Mouse (Mus musculus): Measurements from ENCODE around the gene Brd7.
A peak's percentile ranks its signal among the peaks of the same experiment; 100 is the strongest.

Brd7 gene

DNA sequence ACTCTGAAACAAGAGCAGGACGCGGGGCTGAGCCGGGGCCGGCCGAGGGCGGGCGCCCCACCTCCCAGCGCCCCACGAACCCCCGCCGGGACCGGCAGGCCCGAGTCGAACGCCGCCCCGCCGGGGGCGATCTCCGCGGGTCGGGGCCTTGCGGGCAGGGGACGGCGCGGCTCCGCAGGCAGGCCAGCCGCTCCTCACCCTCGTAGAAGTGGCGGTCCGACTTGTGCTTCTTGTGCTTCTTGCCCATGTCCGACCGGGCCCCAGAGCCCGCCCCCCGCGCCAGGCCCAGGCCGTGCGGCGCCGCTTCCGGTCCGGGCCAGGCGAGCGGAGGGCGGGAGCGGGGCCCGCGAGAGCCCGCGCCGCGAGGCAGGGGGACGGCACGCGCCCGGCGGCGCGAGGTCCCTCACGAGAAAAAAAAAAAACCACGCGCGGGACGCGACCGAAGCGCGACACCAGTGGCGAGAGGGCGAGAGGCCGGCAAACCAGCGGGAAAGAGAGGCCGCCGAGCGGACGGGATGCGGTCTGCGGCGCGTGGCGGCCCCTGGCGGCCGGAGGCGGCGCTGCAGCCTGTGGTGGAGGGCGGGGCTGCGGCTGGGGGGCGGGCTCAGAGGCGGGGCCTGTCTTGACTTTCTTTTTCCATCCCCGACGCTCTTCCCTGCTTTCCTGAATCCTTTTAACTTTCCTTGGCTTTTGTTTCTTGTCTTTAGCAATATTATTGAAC is at the start of gene Brd7:
Gene Brd7 (minus strand): TSS at position 487 of the 721 bp plus-strand sequence.
- DNase-seq (ENCODE audit: low spot score in 2 of 2), result peak; percentile 75 to 76

DNA sequence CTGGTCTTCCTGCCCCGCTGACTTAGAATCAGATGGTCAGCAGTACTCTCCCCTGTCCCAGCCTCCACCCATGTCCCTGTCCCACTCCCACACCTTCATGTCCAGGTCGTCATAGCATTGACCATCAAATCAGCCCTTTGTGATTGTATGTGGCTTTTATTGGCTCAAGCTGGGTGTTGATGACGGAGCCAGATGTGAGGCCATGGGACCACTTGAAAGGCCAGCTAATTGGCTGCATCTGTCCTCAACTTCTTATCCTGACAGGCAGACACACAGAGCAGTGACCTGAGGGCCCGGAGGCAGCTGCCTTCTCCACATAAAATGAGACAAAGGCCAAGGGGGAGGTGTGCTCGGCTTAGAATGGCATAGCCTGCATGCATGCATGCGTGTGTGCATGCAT is 49.5 kb upstream of the Brd7 start:
- no peak for DNase-seq (ENCODE audit: low spot score in 2 of 2)

GRCm38 (mm10) chr8:88409401-88409940 is 47.5 kb upstream of the Brd7 start:
- no peak for DNase-seq (ENCODE audit: low spot score in 2 of 2)

- DNase-seq (ENCODE audit: low spot score in 2 of 2), result no peak
These were observed 45.7 kb upstream of the Brd7 start for GRCm38 (mm10) chr8:88407716-88408115.

DNA sequence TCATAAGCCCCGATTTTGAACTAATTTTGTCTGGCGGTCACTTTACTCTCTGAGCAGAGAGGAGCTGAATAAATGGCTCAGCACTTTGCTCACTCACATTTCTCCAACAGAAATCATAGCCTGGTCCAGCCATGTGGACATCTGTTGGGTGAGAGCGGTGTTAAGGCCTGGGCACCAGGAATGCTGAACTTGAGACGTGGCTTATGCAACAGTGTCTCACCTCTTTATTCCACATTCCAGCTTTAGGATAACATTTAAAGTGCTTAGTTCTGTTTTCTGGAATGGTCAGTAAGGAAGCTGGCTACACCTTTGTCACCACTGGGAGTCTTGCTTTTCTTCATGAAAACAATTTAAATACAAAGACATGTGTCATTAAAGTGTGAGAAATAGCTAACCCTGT is 36.1 kb upstream of the Brd7 start:
- DNase-seq (ENCODE audit: low spot score in 2 of 2), result no peak

- no peak for DNase-seq (ENCODE audit: low spot score in 2 of 2)
These were observed 31.3 kb upstream of the Brd7 start for GRCm38 (mm10) chr8:88393298-88393697.

DNA sequence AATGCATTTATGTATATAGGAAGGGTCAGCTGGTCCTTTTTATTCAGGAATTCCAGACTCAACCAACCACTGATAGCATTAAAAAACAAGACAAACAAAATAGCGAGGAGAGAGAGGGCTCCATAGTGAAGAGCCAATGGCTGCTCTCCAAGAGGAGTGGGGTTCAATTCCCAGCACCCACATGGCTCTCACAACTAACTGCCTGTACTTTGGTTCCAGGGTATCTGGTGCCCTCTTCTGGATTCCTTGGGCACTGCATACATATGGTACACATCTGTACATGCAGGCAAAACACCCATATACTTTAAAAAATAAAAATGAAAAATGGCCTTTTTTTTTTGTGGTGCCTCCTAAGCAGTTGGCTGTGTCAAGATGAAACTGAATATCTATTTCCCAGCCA is 28.8 kb upstream of the Brd7 start:
- no peak for DNase-seq (ENCODE audit: low spot score in 2 of 2)

GRCm38 (mm10) chr8:88388691-88389239 is 26.8 kb upstream of the Brd7 start:
- no peak for DNase-seq (ENCODE audit: low spot score in 2 of 2)

- no peak for DNase-seq (ENCODE audit: low spot score in 2 of 2)
These were observed 25.9 kb upstream of the Brd7 start for GRCm38 (mm10) chr8:88387874-88388273.

DNA sequence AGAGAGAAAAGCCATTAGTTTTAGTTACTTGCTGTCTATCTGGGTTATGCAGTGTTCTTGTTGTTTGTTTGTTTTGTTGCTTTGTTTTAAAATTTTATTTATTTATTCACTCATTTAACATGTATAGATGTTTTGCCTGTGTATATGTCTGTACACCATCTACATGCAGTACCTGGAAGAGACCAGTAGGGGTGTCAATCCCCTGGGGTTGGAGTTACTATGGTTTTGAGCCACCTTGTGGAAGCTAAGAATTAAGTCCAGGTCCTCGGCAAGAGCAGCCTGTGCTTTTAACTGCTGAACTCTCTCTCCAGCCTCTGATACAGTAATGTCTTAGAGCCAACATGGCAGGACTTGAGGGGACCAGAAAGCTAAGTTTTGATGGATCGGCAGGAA is 21.2 kb upstream of the Brd7 start:
- no peak for DNase-seq (ENCODE audit: low spot score in 2 of 2)

DNA sequence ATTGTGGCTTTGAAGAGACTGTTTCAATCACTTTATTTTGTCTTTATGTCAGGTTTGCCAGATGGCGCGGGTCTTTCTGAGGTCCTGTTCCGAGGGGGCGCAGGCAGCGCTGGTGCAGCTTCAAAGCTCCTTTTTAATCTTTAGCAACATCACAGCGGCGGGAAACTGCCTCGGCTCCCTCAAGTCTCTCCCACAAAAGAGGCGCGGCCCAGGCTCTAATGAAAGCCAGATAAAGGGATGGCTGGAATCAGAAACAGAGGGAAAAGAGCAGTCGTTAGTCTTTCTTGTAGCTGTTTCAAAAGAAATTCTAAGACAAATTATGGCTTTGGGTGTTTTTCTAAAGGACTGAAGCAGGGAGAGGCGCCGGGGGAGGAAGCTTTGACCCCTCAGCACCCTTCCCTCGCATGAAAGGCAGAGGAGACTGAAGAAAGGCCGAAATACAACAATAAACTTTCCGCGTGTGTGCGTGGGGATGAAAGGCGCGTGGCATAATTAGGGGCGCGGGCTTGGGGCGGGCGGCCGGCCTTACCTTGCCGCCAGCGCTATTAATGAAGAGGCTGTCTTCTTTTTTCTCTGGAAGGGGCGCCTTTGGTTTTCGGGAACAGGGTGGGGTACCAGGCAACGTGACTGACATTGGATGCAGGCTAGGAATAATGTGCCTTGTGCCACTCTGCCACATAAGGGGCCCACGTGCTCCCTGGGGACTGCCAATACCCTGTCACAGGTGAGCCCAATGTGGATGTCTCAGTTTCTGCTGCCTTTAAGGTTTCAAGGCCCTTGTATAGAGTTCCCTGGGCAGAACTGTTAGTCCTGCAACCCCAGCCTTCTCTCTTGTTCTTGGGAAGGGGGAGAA is 20.5 kb upstream of the Brd7 start:
- no peak for DNase-seq (ENCODE audit: low spot score in 2 of 2)

GRCm38 (mm10) chr8:88380497-88380896 is 18.5 kb upstream of the Brd7 start:
- peak; percentile 28 to 57 for DNase-seq (ENCODE audit: low spot score in 2 of 2)

GRCm38 (mm10) chr8:88376836-88377582 is 15.0 kb upstream of the Brd7 start:
- no peak for DNase-seq (ENCODE audit: low spot score in 2 of 2)

GRCm38 (mm10) chr8:88371522-88371921 is 9.5 kb upstream of the Brd7 start:
- DNase-seq (ENCODE audit: low spot score in 2 of 2), result no peak

DNA sequence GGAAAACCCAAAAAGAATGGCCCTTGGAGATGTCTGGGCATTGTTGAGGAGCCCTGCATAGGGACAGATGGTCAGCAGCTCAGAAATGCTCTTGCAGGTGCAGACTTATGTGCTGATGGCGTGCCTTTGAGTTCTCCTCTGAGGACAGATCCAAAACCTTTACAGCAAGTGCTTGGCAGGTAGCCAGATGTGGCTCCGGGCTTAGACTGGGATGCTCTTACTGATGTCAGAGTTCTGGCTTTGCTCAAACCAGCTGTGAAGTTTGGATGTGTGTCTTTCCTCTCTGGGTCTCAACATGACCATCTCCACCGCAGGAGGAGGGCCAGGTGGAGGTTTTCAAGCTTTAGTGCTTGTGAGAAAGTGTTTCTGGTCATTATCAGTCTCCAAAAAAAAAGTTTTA is 7.8 kb upstream of the Brd7 start:
- no peak for DNase-seq (ENCODE audit: low spot score in 2 of 2)

GRCm38 (mm10) chr8:88369221-88369620 is 7.2 kb upstream of the Brd7 start:
- no peak for DNase-seq (ENCODE audit: low spot score in 2 of 2)

- peak; percentile 36 to 41 for DNase-seq (ENCODE audit: low spot score in 2 of 2)
These were observed 604 bp upstream of the Brd7 start for GRCm38 (mm10) chr8:88362446-88363150.

DNA sequence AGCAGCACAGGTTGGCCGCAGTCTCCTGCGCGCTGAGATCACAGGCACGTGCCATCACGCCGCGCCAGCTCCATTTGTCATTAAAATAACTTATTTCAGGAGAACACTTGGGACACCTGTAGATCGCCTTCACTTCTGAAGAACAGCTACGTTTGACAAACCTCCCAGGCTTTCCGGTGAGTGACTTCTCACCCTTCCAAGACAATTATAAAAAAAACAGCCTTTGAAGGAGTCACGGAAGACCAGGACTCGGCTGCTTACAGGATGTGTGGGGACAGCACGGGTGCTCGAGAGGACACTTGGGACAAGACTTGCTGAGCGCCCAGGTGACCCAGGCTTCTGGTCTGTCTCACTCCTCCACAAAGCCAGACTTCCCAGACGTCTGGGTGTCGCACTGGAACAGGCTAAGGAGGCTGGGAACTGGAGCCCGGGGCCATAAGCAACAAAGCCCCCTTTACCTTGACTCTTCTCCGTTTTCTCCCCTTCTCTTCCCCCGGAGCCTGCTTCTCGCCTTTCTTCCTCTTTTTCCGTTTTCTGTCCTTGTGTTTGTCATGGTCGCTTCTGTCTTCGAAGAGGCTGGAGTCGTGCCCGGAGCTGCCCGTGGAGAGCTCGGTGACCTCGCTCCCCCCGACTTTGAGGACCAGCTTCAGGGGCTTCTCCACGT is 818 bp downstream of the Brd7 start:
- DNase-seq (ENCODE audit: low spot score in 2 of 2), result no peak

DNA sequence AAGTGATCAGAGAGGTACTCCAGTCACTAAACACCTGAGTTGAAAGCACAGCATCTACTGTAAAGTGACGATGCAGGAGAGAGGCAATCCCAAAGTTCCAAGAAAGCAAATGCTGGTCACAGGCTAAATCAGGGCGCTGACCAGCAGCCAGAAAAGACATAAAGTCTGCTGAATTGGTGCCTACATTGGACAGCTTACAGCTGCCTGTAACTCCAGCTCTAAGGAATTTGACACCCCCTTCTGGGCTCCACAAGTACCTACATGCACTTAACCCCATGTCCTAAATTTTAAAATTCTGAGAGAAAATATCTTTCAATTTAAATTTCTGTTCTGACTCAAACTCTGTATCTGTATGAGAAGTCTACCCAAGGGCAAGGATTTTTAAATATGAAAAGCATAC is 2.0 kb downstream of the Brd7 start:
- no peak for DNase-seq (ENCODE audit: low spot score in 2 of 2)

- no peak for DNase-seq (ENCODE audit: low spot score in 2 of 2)
These were observed 4.0 kb downstream of the Brd7 start for GRCm38 (mm10) chr8:88357946-88358345.

Measured in heart, adult 9 months (tissue).